Mouse (Mus musculus): ENCODE measurements around the gene Sox12. TPM values are rescaled to one million over a fixed set of nuclear protein-coding genes. Genes with fewer than 3 reads are reported as not detected.

Sox12 gene
- polyA plus RNA-seq, 1 experiment from 2014 or later = 19.4 TPM

DNA sequence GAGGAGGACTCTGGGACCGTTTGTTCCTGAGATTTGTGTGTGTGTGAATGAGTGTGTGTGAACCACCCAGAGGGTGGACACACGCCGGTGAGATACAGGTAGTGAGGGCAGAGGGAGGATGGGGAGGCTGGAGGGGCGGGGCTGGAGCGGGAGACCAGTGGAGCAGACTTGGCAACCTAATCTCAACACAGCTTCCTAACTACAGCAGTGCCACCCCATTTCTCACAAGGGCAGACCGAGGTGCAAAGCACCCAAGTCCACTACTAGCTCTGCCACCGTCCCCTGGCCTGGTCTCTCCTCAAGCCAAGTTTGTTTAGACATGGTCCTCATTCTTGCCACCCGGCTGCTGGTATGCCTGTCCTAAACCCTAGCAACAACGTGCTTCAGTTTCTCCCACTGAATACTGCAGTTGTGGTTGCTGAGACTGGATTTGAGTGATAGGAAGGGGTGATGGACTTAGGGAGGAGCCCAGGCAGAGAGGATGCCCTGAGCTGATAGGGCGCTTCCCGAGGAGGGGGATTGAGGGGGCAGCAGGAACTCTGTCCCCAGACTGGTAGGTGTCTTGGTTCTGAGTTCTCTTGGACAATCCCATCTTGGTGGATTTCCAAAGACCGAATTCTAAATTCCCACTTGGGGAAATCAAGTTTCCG lies 2.5 kb downstream of the Sox12 start:
- no peak for TF ChIP-seq CTCF (IDR thresholded peaks at IDR 0.05; ENCODE audit: low read depth)
- H3K4me2 ChIP-seq = peak overlapping the region; percentile 95
- ATAC-seq (ENCODE audit: insufficient read depth) = no peak
- H3K36me3 ChIP-seq (ENCODE audit: insufficient read depth) = peaks cover 13% of the 10 kb centered on the region
- DNase-seq = no peak
- H3K27ac ChIP-seq (ENCODE audit: low read depth) = peak overlapping the region; percentile 100; the same call in 1 of the 2 replicates
- 6% methylated on average over 13 of the region's 13 CpGs for WGBS
- H3K4me3 ChIP-seq (ENCODE audit: low read depth, low read length) = peak overlapping the region; percentile 62
- H3K9ac ChIP-seq = peak overlapping the region; percentile 58
- peaks cover 9% of the 10 kb centered on the region for H3K4me1 ChIP-seq (ENCODE audit: insufficient read depth)
- no peaks in the 10 kb centered on the region for H3K27me3 ChIP-seq (ENCODE audit: insufficient read depth, low read length)
- no peaks in the 10 kb centered on the region for H3K9me3 ChIP-seq (ENCODE audit: low read depth, low read length)

- H3K27me3 ChIP-seq (ENCODE audit: insufficient read depth, low read length) = no peaks in the 10 kb centered on the region
- H3K36me3 ChIP-seq (ENCODE audit: insufficient read depth) = peaks cover 13% of the 10 kb centered on the region
- H3K9ac ChIP-seq = no peak overlapping the region
- WGBS = 34% methylated on average over 9 of the region's 9 CpGs
- DNase-seq (peak; percentile 21), ATAC-seq (ENCODE audit: insufficient read depth) (no peak)
- no peak overlapping the region for H3K27ac ChIP-seq (ENCODE audit: low read depth)
- no peak overlapping the region for H3K4me3 ChIP-seq (ENCODE audit: low read depth, low read length)
- peaks cover 6% of the 10 kb centered on the region; the same call in 1 of the 2 replicates for H3K4me1 ChIP-seq (ENCODE audit: insufficient read depth)
- no peaks in the 10 kb centered on the region for H3K9me3 ChIP-seq (ENCODE audit: low read depth, low read length)
- H3K4me2 ChIP-seq = peak overlapping the region; percentile 95
- TF ChIP-seq CTCF (IDR thresholded peaks at IDR 0.05; ENCODE audit: low read depth) = no peak
These were observed 4.4 kb downstream of the Sox12 start for GRCm38 (mm10) chr2:152393225-152394017.

DNA sequence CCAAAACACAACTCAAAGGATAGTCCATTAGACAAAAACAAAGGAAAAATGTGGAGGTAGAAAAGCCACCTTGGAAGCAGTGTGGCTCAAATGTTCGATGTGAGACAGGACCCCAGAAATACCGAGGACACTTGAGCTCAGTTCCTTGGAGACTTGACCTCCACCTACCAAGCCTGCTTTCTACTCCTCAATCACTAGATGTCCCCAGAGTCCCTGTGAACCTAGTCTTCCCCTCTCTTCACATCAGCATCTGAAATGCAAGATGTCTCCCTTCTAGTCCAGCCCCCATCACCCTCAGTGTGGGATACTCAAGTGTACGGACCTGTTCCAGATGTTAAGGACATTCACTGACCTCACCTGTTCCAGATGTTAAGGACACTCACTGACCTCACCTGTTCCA lies 5.1 kb downstream of the Sox12 start:
- no peak overlapping the region for H3K4me3 ChIP-seq (ENCODE audit: low read depth, low read length)

GRCm38 (mm10) chr2:152384191-152384590 lies 13.7 kb downstream of the Sox12 start:
- Histone ChIP-seq H3K9ac (no peak overlapping the region), H3K4me1 (ENCODE audit: insufficient read depth) (no peaks in the 10 kb centered on the region), H3K36me3 (ENCODE audit: insufficient read depth) (no peaks in the 10 kb centered on the region), H3K9me3 (ENCODE audit: low read depth, low read length) (no peaks in the 10 kb centered on the region), H3K4me3 (ENCODE audit: low read depth, low read length) (no peak overlapping the region), H3K4me2 (no peak overlapping the region), H3K27me3 (ENCODE audit: insufficient read depth, low read length) (no peaks in the 10 kb centered on the region), H3K27ac (ENCODE audit: low read depth) (no peak overlapping the region)
- 78% methylated on average over 4 of the region's 4 CpGs for WGBS
- no peak for TF ChIP-seq CTCF (IDR thresholded peaks at IDR 0.05; ENCODE audit: low read depth)
- no peak for ATAC-seq (ENCODE audit: insufficient read depth)
- DNase-seq = no peak

More for the DNA sequence above, 5.1 kb downstream of the Sox12 start:
- Histone ChIP-seq H3K36me3 (ENCODE audit: insufficient read depth) (peaks cover 13% of the 10 kb centered on the region), H3K27me3 (ENCODE audit: insufficient read depth, low read length) (no peaks in the 10 kb centered on the region), H3K4me2 (no peak overlapping the region), H3K9me3 (ENCODE audit: low read depth, low read length) (no peaks in the 10 kb centered on the region), H3K9ac (no peak overlapping the region), H3K27ac (ENCODE audit: low read depth) (no peak overlapping the region), H3K4me1 (ENCODE audit: insufficient read depth) (peaks cover 6% of the 10 kb centered on the region; the same call in 1 of the 2 replicates)
- no peak for ATAC-seq (ENCODE audit: insufficient read depth)
- TF ChIP-seq CTCF (IDR thresholded peaks at IDR 0.05; ENCODE audit: low read depth) = peak; percentile 85
- DNase-seq = peak; percentile 87
- 21% methylated on average over 3 of the region's 3 CpGs for WGBS

- ATAC-seq (ENCODE audit: insufficient read depth) (peak; percentile 45; the same call in 1 of the 2 replicates), DNase-seq (no peak)
- Histone ChIP-seq H3K4me3 (ENCODE audit: low read depth, low read length) (no peak within 1 kb of the TSS), H3K9ac (no peak within 1 kb of the TSS), H3K27ac (ENCODE audit: low read depth) (no peak within 1 kb of the TSS), H3K9me3 (ENCODE audit: low read depth, low read length) (no peaks in the 10 kb centered on the region), H3K36me3 (ENCODE audit: insufficient read depth) (no peaks in the 10 kb centered on the region), H3K4me1 (ENCODE audit: insufficient read depth) (0 out of 2 replicates have a peak, but pooled peaks cover 5% of the 10 kb centered on the region), H3K4me2 (peak within 1 kb of the TSS; percentile 35; the same call in 1 of the 2 replicates), H3K27me3 (ENCODE audit: insufficient read depth, low read length) (peaks cover 22% of the 10 kb centered on the region)
- TF ChIP-seq CTCF (IDR thresholded peaks at IDR 0.05; ENCODE audit: low read depth) = no peak
- 4% methylated on average over 16 of the region's 16 CpGs for whole genome bisulfite sequencing
These were observed 21.5 kb downstream of the Sox12 start, which contains the start of gene Nrsn2 for GRCm38 (mm10) chr2:152376345-152376741. Gene Nrsn2, minus strand, starts transcription at chr2:152376638.

DNA sequence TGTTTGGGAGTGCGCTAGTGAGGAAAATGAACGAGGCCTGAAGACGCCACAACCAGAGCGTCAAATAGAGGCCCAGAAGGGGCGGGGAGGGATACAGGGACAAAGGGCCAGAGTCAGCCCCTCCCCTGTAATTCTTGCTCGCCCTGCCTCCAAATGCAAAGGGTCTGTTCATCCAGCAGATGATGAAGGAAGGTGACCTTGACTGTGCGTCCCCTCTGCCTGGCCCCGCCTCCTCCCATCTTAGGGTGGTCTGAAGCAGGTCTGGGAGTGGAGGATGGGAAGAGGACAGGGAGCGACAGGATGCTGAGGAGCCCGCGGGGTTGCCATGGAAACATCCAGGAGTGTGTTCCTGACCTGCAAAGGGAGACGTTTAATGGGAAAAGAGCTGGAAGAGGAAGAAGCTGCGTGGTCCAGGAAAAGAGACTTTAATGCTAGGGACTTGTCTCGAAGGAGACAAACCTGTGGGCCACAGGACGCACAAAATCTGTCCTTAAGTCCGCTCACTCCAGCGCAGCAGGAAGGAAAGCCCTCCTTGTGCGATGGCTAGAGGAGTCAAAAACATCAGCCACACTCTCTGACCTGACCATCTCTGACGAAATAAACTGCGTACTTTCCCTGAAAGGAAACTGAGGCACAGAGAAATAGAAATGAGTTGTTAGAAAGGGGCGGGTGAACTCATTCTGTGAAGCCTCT lies 22.1 kb downstream of the Sox12 start:
- no peak overlapping the region for H3K9ac ChIP-seq
- no peaks in the 10 kb centered on the region for H3K36me3 ChIP-seq (ENCODE audit: insufficient read depth)
- 5% methylated on average over 21 of the region's 21 CpGs for WGBS
- no peak overlapping the region for H3K4me3 ChIP-seq (ENCODE audit: low read depth, low read length)
- H3K27ac ChIP-seq (ENCODE audit: low read depth) = no peak overlapping the region
- TF ChIP-seq CTCF (IDR thresholded peaks at IDR 0.05; ENCODE audit: low read depth) = no peak
- DNase-seq = no peak
- H3K4me1 ChIP-seq (ENCODE audit: insufficient read depth) = 0 out of 2 replicates have a peak, but pooled peaks cover 5% of the 10 kb centered on the region
- peak overlapping the region; percentile 35; the same call in 1 of the 2 replicates for H3K4me2 ChIP-seq
- no peaks in the 10 kb centered on the region for H3K9me3 ChIP-seq (ENCODE audit: low read depth, low read length)
- peak; percentile 32; the same call in 1 of the 2 replicates for ATAC-seq (ENCODE audit: insufficient read depth)
- peaks cover 22% of the 10 kb centered on the region for H3K27me3 ChIP-seq (ENCODE audit: insufficient read depth, low read length)
